Mouse (Mus musculus) lung, postnatal 25 days (tissue): ENCODE data around the gene Lrguk.

Source experiments
- DNase-seq: peaks from one replicate; pipeline ENCODE4 v3.0.0; 2022; ENCODE audit warnings: low spot score

Gene Lrguk

DNA sequence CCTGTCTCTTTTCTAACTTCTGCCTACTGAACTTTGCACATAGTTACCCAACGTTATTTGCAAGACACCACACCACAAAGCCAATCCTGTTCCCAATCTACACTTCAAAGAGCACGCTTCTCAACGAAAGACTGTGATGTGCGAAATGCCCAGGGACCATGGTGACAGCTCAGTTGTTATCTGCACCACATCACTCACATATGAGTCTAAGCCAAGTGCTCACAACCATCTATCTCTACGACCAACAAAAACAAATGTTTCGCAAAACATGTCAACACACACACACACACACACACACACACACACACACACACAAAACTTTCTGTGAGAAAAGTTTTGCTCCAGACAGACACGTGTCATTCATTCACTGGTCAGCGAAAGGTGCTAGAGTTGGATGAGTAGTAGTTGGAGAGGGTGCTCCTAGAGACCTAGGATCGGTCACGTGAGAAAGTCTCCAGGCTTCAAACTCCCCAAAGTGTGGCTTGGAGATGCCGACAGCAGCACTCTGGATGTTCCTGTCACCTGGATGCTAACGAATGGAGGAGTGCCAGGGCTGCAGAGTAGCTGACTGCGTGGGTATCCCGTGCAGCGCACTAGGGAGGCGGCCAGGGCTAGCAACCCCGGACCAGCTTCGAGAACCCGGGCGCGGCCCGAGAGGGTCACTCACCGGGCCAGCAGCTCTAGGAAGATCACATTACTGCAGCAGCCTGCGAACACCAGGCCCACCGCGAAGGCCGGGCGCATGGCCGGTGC, 147.0 kb downstream of the Lrguk start:
- peak; percentile 8 for DNase-seq

DNA sequence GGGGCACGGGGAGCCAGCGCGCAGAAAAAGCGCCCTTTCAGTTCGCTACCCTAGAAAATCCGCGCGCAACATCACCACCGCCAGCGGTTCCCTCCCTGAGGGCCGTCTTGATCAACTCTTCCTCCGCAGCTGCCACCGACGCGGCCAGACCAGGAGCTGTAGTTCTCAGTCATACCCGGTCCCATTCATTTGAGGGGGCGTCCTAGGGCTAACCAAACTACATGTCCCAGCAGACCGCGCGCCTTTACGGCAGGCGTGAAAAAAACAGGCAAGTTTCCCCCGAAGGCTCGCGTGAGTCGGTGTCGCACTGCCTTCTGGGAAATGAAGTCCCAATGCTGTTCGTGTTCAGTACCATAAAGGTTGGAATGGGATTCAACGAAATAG, 147.6 kb downstream of the Lrguk start, which contains the start of gene Slc35b4:
Gene Slc35b4, minus strand, starts transcription at position 248 of the 384 bp plus-strand sequence.
- peak; percentile 97 for DNase-seq

GRCm38 (mm10) chr6:34179007-34179406, 149.8 kb downstream of the Lrguk start:
- DNase-seq = no peak

GRCm38 (mm10) chr6:34179911-34180310, 150.7 kb downstream of the Lrguk start:
- DNase-seq = no peak

DNA sequence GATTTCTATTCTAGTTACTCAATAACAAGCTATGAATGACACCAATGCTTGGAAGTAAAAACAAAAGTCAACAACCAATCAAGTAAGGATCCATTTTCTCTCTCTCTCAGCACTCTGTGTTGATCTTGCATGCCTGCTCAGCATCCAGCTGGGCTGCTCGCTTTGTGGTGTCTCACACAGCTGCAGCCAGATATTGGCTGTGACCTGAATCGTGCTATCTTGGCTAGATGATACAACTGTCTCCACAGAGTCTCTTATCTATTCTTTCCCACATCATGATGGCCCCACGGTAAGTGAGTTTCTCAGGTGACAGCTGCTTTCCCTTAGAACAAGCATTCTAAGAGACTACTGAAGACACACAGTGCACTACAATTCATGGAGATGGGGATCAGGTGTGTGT, 152.7 kb downstream of the Lrguk start:
- DNase-seq = no peak

DNA sequence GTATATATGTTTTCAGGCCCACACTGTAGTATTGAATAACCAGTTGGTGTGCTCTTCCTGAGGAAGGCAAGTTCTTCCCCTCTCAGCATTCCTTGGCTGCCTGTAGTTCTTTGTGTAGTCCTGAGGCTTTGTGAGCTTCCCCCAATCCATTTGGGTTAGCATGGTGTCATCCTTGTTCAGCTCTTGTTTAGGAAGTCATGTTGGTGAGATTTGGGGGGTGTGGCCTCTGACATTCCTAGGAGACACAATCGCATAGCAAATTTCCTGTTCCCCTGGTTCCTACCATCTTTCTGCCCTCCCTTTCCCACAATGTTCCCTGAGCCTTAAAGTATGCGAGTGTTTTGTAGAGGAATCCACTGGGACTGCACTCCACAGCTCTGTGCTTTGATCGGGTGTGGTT, 154.1 kb downstream of the Lrguk start:
- DNase-seq = no peak
